ENCODE assay signal across 8 mouse cellular contexts in genomic region chr12:71577349-71577748, GRCm38 (mm10).
A peak's percentile ranks its signal among the peaks of the same experiment; 100 is the strongest.
DNase-seq lines count a peak whose midpoint lies in the region; ATAC-seq lines count a peak whose summit lies in the region.

No protein-coding gene starts in this region.

- H3K27me3 ChIP-seq in megakaryocyte, embryonic 14.5 days (replicated peaks) = peaks cover 11% of the 10 kb centered on the region

- no peaks in the 10 kb centered on the region for H3K9me3 ChIP-seq in megakaryocyte, embryonic 14.5 days

- H3K4me3 ChIP-seq in megakaryocyte, embryonic 14.5 days (replicated peaks) = peak overlapping the region; percentile 88

- peak; percentile 52 for ATAC-seq in common myeloid progenitor, adult 5-6 weeks (replicated peaks; ENCODE audit: low read depth, poor library complexity, severe bottlenecking)

- no peaks in the 10 kb centered on the region for H3K36me3 ChIP-seq in megakaryocyte, embryonic 14.5 days (replicated peaks; ENCODE audit: low read length)

- DNase-seq in B cell, adult 2 months = peak; percentile 15 to 31
- DNase-seq in R1 (ENCODE audit: low read depth, low spot score) = peak; percentile 89
- DNase-seq in heart, postnatal 4 days = peak; percentile 42
- peak; percentile 73 to 82 for DNase-seq in kidney, postnatal 4 days
- peak; percentile 6 for DNase-seq in thymus, postnatal 25 days
- DNase-seq in layer of hippocampus, postnatal 25 days (ENCODE audit: extremely low spot score in 1 of 2, low spot score in 1 of 2) = no peak

- H3K4me1 ChIP-seq in megakaryocyte, embryonic 14.5 days = peaks cover 5% of the 10 kb centered on the region

Comparison
In these comparisons a context has a peak if more than half of its experiments do, and no peak if none do; other contexts are left out.
1. DNase-seq: peak in B cell, adult 2 months (2 of 2), R1 (single experiment), heart, postnatal 4 days (single experiment), kidney, postnatal 4 days (2 of 2) and thymus, postnatal 25 days (single experiment); none in layer of hippocampus, postnatal 25 days (0 of 2).